Mouse (Mus musculus) lung, postnatal 0 days (tissue): ENCODE measurements around the gene Dok7.

Source experiments
- CTCF ChIP-seq: IDR thresholded peaks from 2 replicates; pipeline ENCODE4 v1.5.1; 2016; ENCODE audit warnings: antibody characterized with exemption, mild to moderate bottlenecking
- EP300 ChIP-seq: IDR thresholded peaks from 2 replicates; pipeline ENCODE4 v1.6.1; 2016; ENCODE audit warnings: antibody characterized with exemption, mild to moderate bottlenecking, control low read depth

- TF ChIP-seq EP300 (no peak), CTCF (no peak)
Measured at GRCm38 (mm10) chr5:35133468-35133867, 76.9 kb downstream of the Dok7 start.
